Mouse (Mus musculus): ENCODE data around the gene Slc1a2. TPM values are rescaled to one million over a fixed set of nuclear protein-coding genes. Genes with fewer than 3 reads are reported as not detected.

The Slc1a2 gene
- total and polyA plus RNA-seq, 3 experiments = 1.3 to 1.6 (median 1.3) TPM

GRCm38 (mm10) chr2:102774700-102775099 is 116.2 kb downstream of the Slc1a2 start:
- Histone ChIP-seq H3K9me3 (replicated peaks; ENCODE audit: low read length) (no peaks in the 10 kb centered on the region), H3K27ac (ENCODE audit: insufficient read depth, low read depth) (no peak overlapping the region), H3K27me3 (replicated peaks) (no peaks in the 10 kb centered on the region), H3K4me3 (replicated peaks in 1 of 3; ENCODE audit: low read depth in 2 of 3, low read length in 2 of 3, poor library complexity in 1 of 3) (no peak overlapping the region), H3K36me3 (replicated peaks in 1 of 2; ENCODE audit: control insufficient read depth in 1 of 2, insufficient read depth in 1 of 2, low read length in 1 of 2) (no peaks in the 10 kb centered on the region), H3K9ac (ENCODE audit: insufficient read depth, low read depth) (0 out of 2 replicates have a peak overlapping the region, but pooled peaks have one; percentile 1), H3K4me2 (ENCODE audit: insufficient read depth, low read depth, poor library complexity, severe bottlenecking) (peak overlapping the region; percentile 67), H3K4me1 (ENCODE audit: control insufficient read depth in 1 of 2, insufficient read depth in 2 of 2) (peaks cover 12 to 28% of the 10 kb centered on the region in 2 experiments), H3K79me2 (replicated peaks; ENCODE audit: control insufficient read depth, extremely low read depth, insufficient read depth, poor library complexity, severe bottlenecking) (no peaks in the 10 kb centered on the region)
- DNase-seq (ENCODE audit: extremely low read depth) = no peak
- dilution Hi-C loops (cut with MboI; ENCODE audit: extremely low pct_ligation_motif_present, extremely low pct_unique_long_range_greater_than_20kb, low sequenced_read_pairs) = no loop called here
- peak; percentile 49; the same call in 1 of the 2 replicates for TF ChIP-seq MEF2A (IDR thresholded peaks at IDR 0.05; ENCODE audit: borderline replicate concordance, low read depth, low read length)
- no peak for TF ChIP-seq NRF1 (IDR thresholded peaks at IDR 0.05; ENCODE audit: low read depth, low read length)
- peak; percentile 58 for TF ChIP-seq IRF4 (IDR thresholded peaks at IDR 0.05; ENCODE audit: low read depth, low read length)
- peak; percentile 51 for TF ChIP-seq ETS1 (conservative IDR thresholded peaks at IDR 0.05; ENCODE audit: low read depth, low read length)
- peak; percentile 39; the same call in 1 of the 2 replicates for TF ChIP-seq EP300 (IDR thresholded peaks at IDR 0.05; ENCODE audit: low read length)
- TF ChIP-seq USF1 (IDR thresholded peaks at IDR 0.05; ENCODE audit: low read depth, low read length) = no peak
- no peak for TF ChIP-seq MAX (IDR thresholded peaks at IDR 0.05; ENCODE audit: low read length)
- TF ChIP-seq CTCF (conservative IDR thresholded peaks at IDR 0.05 in 1 of 2, IDR thresholded peaks at IDR 0.05 in 1 of 2; ENCODE audit: low read depth in 2 of 2, low read length in 2 of 2) = no peak
- TF ChIP-seq CHD1 (IDR thresholded peaks at IDR 0.05; ENCODE audit: low read depth, low read length) = no peak
- TF ChIP-seq RAD21 (IDR thresholded peaks at IDR 0.05; ENCODE audit: low read depth, low read length) = no peak
- TF ChIP-seq JUN (IDR thresholded peaks at IDR 0.05; ENCODE audit: insufficient read depth, low read depth, low read length) = peak; percentile 49; the same call in 1 of the 2 replicates
- in situ Hi-C loops (cut with MboI; ENCODE audit: low pct_ligation_motif_present, low pct_unique_long_range_greater_than_20kb, low sequenced_read_pairs) = no loop called here

GRCm38 (mm10) chr2:102775561-102775960 is 117.1 kb downstream of the Slc1a2 start:
- TF ChIP-seq RAD21 (IDR thresholded peaks at IDR 0.05; ENCODE audit: low read depth, low read length) (no peak), JUND (conservative IDR thresholded peaks at IDR 0.05; ENCODE audit: low read depth, low read length) (no peak), TCF12 (IDR thresholded peaks at IDR 0.05; ENCODE audit: low read depth, low read length) (no peak), E2F4 (IDR thresholded peaks at IDR 0.05; ENCODE audit: insufficient replicate concordance, low read depth, low read length) (no peak), CHD1 (IDR thresholded peaks at IDR 0.05; ENCODE audit: low read depth, low read length) (no peak), POLR2AphosphoS2 (IDR thresholded peaks at IDR 0.05; ENCODE audit: low read depth, low read length) (no peak), MXI1 (IDR thresholded peaks at IDR 0.05; ENCODE audit: low read depth, low read length) (no peak), ETS1 (conservative IDR thresholded peaks at IDR 0.05; ENCODE audit: low read depth, low read length) (no peak), ZNF384 (IDR thresholded peaks at IDR 0.05; ENCODE audit: low read depth, low read length) (no peak), MAX (IDR thresholded peaks at IDR 0.05; ENCODE audit: low read length) (no peak), TBP (conservative IDR thresholded peaks at IDR 0.05; ENCODE audit: low read depth, low read length) (no peak), USF2 (conservative IDR thresholded peaks at IDR 0.05; ENCODE audit: low read depth, low read length) (no peak)
- Histone ChIP-seq H3K4me1 (ENCODE audit: control insufficient read depth in 1 of 2, insufficient read depth in 2 of 2) (peaks cover 12 to 28% of the 10 kb centered on the region in 2 experiments), H3K9me3 (replicated peaks; ENCODE audit: low read length) (no peaks in the 10 kb centered on the region), H3K9ac (ENCODE audit: insufficient read depth, low read depth) (no peak overlapping the region), H3K27ac (ENCODE audit: insufficient read depth, low read depth) (no peak overlapping the region), H3K79me2 (replicated peaks; ENCODE audit: control insufficient read depth, extremely low read depth, insufficient read depth, poor library complexity, severe bottlenecking) (no peaks in the 10 kb centered on the region), H3K36me3 (replicated peaks in 1 of 2; ENCODE audit: control insufficient read depth in 1 of 2, insufficient read depth in 1 of 2, low read length in 1 of 2) (no peaks in the 10 kb centered on the region), H3K27me3 (replicated peaks) (no peaks in the 10 kb centered on the region), H3K4me3 (replicated peaks in 1 of 3; ENCODE audit: low read depth in 2 of 3, low read length in 2 of 3, poor library complexity in 1 of 3) (no peak overlapping the region), H3K4me2 (ENCODE audit: insufficient read depth, low read depth, poor library complexity, severe bottlenecking) (no peak overlapping the region)
- dilution Hi-C loops (cut with MboI; ENCODE audit: extremely low pct_ligation_motif_present, extremely low pct_unique_long_range_greater_than_20kb, low sequenced_read_pairs) (no loop called here), in situ Hi-C loops (cut with MboI; ENCODE audit: low pct_ligation_motif_present, low pct_unique_long_range_greater_than_20kb, low sequenced_read_pairs) (no loop called here)
- no peak for DNase-seq (ENCODE audit: extremely low read depth)
